Mouse (Mus musculus) cerebellum, postnatal 10 days (tissue): Measurements from ENCODE around the gene Wdr13.
"Not testable (repeated sequence)": the region's sequence is repeated elsewhere in the genome, so short reads cannot be mapped to it uniquely, and the experiment has no call there.

ENCODE experiments used
- DNase-seq, 2 experiments: peaks; one replicate each; pipeline ENCODE4 v3.0.0; 2021; ENCODE audit warnings: mixed read lengths in 2 of 2

Gene Wdr13

DNA sequence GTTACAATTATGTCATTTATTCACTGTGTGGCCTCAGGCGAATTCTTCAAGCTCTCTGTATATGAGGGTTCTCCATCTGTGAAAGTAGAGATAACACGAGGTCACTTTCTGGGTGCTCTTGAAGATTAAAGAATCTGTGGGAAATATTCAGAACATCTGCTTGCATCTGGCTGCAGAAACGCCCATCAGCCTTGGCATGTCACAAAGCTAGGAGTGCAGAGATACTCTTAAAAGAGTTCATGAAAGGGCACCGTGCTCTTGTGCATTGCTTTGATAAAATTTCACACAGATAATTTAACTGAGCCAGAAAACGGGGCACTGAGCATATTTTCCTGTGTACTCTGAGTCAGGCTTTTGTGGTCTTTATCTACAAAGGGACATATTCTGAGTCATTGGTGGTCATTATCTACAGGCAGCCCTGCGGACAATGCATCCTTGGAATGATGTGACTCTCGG, 30.5 kb downstream of the Wdr13 start:
- DNase-seq: no peak

DNA sequence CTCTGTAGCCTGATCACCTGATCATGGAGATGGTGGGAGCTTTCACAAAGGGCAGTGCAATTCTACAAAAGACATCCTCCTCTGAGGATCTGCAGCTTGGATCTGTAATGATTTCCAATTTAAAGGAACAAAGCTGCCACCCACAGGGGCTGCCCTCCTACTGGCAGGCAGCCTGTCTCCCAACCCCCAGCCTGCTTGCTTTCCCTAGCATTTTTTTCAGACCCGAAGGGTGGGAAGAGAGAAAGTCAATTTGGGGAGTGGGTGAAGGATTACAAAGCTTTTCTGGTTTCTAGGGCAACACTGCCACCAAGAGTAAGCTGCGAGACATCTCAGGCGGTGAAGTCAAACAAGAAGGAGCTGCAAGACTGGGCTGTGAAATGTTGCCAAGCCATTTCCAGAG, 31.7 kb downstream of the Wdr13 start:
- DNase-seq: peak; percentile 90 to 91

DNA sequence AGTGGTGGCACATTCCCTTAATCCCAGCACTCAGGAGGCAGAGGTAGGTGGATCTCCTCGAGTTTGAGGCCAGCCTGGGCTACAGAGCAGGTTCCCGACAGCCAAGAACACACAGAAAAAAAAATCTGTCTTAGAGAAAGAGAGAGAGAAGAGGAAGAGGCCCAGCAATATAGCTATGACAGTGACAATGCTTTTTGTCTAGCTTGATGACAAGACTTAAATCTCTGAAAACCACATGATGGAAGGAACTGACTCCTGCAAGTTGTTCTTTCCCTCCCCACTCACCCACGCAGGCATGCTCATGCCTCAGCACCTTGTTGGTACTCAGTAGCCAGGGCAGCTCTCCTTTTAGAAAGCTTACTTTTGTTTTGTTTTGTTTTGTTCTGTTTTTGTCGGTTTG, 33.3 kb downstream of the Wdr13 start:
- DNase-seq: no peak

DNA sequence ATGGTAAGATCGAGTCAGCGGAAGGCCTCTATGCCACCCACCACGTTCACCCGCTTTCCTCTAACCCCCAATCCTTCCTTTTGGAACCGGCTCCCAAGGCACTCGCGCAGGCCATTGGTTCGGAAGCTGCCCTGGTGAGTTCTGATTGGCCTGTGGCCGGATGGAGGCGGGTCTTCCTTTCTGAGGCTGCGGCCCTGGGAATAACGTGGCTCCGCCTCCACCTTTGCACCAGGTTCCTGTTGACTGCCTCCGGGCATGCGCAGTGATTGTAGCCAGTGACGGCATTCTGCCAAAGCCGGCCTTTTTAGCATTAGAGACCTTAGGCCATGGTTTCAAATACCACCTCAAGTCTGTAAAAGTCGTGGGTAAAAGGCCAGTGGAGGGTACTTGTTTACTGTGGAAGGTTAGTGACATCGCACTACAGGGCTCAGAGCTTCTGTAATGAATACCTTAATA, 35.9 kb downstream of the Wdr13 start:
- peak; percentile 97 to 98 for DNase-seq

DNA sequence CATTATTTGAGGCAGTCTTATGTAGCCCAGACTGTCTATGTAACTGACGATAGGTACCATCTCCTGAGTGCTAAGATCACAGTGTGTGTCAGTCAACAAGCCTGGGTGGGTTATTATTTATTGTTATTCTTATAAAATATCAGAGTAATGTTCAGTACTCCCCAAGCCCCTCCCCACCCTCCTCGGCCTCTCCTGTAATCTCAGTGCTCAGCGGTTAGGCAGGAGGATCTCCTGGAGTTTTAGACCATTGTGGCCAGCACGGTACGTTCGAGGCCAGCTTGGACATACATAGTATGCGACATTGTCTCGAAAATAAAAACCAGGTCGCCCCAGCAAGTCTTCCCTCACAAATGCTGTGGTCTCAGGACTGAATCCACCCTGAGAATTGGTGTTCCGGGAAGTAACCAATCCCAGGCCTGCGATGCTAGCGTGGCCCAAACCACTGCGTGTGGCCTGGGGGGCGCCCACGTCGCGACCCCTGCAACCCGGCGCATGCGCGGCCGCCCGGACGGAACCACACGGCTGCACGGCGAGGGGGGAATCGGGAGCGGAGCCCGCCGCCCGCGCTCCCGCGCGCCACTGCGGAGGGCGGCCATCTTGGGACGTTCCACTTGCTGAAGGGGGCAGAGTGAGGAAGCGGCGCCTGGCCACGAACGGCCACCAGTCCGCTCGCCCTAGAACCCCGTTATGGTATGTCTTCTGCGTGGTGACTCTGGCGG, 36.5 kb downstream of the Wdr13 start:
- peak; percentile 77 to 92 for DNase-seq

DNA sequence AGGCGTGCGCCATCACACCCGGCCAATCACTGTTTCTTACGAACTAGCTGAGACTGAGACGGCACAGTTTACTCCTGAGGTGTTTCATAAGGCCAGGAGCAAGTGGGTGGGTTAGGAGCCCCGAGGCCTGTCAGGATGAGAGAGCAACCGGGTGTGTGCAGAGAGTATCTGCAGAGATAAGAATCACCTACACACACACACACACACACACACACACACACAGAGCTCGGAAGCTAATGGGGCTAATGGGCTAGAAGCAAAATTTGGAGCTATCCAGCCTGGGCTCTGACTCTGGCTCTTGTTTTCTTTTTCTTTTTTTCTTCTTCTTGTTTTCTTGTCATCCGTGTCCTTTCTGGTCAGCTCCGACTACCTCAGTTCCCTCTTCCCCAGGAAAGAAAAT, 37.1 kb downstream of the Wdr13 start:
- peak in 1 of 2 experiments; percentile 17 for DNase-seq

DNA sequence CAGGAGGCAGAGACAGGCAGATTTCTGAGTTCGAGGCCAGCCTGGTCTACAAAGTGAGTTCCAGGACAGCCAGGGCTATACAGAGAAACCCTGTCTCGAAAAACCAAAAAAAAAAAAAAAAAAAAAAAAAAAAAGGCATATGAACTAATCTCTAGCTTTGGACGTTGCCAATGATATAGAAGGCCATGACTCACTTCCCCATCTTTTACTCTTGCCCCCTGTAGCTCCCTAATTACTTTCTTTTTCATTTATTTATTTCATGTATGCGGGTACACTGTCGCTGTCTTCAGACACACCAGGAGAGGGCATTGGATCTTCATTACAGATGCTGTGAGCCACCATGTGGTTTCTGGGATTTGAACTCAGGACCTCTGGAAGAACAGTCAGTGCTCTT, 41.7 kb downstream of the Wdr13 start:
- DNase-seq: not testable (repeated sequence)

DNA sequence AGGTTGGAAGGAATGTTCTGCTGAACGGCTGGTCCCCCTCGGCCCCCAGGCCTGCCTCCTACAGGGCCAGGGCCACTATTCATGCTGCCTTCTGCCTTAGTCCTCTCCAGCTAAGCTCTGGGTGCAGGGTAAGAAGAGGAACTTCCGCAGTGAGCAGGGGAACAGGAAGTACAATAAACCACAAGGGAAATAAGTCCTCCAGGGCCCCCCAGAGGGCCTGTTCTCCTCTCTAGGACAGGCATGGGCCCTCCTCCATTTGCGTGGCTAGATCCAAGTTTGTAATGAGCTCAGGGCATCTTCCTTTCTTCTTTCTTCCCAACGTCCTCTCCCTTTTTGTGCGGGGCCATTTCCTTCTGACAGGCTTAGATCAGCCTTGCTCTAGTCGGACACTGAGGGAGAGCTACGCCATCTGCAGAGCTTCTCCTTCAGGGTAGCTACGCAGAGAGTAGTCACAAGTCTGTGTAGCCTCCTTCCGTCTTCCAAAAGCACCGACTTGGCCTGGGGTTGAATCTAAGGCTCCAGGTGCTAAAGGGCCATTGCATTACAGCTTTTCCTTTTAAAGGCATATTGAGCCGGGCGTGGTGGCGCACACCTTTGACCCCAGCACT, 42.2 kb downstream of the Wdr13 start, which contains the start of gene Was:
Gene Was, minus strand, starts transcription at position 153 of the 608 bp plus-strand sequence.
- DNase-seq: no peak

DNA sequence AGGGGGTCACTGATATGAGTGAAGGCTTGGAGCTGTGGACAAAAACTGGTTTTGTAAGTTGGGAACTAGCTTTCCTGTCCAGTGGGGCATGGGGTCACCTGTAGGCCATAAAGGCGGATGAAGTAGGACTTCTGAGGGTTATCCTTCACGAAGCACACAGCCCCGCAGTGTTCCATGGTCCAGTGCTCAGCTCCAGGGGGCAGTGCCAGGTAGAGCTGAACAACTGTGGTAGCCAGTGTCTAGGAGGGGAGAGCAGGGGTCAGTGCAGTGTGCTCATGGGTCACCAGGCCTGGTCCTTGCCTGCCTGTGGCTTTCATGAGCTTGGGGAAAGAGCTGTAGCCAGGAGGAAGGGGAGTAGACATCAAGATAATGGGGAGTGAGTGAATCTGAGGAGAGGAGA, 42.9 kb downstream of the Wdr13 start:
- no peak for DNase-seq

DNA sequence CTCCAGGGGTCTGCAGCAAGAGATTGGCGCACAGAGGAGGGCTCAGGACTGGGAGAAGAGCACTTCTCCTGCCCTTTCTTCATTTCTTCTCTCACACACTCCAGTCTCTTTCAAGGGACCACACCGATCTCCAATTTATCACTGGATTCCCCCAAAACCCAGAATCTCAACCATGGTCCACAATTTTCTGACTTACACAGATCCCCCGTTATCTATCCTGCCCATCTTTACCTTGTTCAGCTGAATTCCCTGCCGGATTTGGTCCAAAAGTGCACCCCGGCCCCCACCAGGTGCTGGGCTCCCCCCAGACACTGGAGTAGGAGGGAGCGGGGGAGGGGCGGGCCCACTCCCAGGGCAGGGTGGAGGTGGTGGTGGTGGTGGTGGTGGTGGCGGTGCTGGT, 47.1 kb downstream of the Wdr13 start:
- no peak for DNase-seq

DNA sequence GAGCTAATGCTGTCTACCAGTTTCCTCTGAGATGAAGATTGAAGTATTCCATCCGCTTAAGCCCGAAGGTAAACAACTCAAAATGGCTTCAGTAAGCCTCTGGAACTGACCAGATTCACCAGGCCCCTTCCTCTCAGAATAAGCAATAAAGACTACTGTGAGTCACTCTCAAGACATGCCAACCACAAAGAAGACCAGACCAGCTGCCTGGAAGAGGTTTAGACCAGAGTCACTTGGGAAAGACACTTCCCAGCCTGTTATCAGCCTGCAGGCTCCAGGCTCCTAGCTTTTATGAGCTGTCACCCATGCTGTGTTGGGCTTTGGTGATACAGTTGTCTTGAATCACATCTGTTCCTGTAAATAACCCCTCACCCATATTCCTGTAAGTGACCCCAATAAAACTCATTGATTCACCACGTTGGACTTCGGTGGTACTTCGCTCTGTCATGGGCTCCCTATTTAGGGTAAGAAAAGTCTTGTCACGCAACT, 47.9 kb downstream of the Wdr13 start:
- DNase-seq: no peak

DNA sequence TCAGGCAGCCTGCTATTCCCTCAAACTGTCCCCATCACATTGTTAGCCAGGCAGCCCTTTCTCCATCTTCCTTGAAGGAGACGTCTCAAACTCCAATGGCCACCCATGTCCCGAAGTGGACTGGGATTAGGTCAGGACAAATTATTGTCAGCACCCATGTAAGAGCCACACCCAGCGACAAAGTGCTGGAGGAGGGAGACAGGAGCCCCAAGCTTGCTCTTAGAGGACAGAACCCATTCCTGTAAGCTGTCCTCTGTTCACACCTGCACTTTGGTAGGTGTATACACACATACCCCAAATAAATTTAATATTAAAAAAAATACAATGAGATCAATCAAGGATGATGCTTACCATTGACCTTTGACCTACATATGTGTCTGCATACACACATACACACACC, 57.6 kb downstream of the Wdr13 start:
- no peak for DNase-seq

DNA sequence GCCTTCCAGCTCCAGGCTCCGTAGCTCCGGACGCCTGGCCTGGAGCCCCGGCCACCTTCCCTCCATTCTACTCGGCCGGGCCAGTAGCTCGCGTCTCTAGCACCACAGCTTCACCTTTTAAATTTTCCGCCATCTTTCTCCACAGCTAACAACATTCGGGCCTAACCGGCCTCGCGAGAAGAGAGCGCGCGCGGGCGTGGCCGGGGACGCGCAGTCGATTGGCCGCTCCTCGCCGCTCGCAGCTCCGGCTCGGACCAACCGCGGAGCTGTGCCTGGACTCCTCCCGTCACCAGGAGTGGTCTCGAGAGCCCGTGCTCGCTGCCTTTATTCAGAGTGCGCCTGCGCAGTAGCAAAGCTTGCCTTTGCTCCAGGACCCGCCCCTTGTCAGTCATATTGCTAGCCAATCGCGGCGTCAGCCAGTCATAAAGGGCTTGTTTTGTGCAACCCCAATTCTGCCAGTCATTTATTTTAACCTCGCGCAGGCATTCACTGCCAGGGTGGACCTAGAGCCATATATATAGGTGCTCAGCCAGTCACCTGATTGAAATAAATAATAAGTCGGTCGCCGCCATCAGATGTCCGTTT, 58.2 kb downstream of the Wdr13 start, which contains the start of gene Suv39h1:
Gene Suv39h1, minus strand, starts transcription at position 331 of the 585 bp plus-strand sequence.
- DNase-seq: peak; percentile 91 to 96

DNA sequence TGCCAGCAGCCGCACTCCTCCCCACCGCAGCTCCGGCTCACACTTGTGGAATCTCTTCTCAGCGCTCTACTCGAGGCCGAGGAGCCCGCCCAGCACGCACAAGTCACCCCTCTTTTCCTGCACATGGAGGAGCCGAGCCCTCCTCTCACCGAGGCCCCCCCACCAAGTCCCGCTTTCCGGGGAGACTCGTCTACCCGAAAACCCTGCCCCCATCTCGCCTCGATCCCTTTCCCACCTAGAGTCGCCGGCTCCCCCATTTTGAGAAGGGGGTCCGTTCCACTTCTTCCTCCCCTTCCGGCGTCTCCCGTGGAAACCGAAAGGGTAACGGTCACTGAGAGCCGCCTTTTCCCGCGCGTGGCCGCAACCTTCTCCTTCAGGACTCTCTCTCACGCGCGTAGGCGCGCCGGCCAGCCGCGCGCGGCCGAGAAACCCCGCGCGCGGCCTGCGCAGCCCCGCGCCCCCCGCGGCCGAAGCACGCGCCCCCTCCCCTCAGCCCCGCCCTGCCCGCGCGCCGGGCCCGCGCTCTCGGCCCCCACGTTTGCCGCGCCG, 58.7 kb downstream of the Wdr13 start:
- DNase-seq: peak in 1 of 2 experiments; percentile 62
